Mouse (Mus musculus) MEL (cell line): ENCODE results near the gene Zfp335.

Experiments used
- CHD2 ChIP-seq: IDR thresholded peaks from 2 replicates; pipeline ENCODE4 v1.6.1; 2011; ENCODE audit warnings: low read length, improper control_type of control experiment
- CTCF ChIP-seq, 3 experiments: IDR thresholded peaks in 2 of 3; conservative IDR thresholded peaks in 1 of 3; 2 replicates each; pipeline ENCODE4 v1.5.1; 2011 to 2012; ENCODE audit warnings: low read length in 3 of 3, low read depth in 2 of 3, mild to moderate bottlenecking in 2 of 3, improper control_type of control experiment in 1 of 3, inconsistent platforms in 1 of 3, mixed read lengths in 1 of 3, moderate library complexity in 1 of 3; ENCODE audit not compliant: control insufficient read depth in 1 of 3, insufficient read depth in 1 of 3, poor library complexity in 1 of 3, severe bottlenecking in 1 of 3
- ETS1 ChIP-seq: IDR thresholded peaks from 2 replicates; pipeline ENCODE4 v1.6.1; 2012; ENCODE audit warnings: low read depth, mild to moderate bottlenecking, inconsistent platforms, low read length, improper control_type of control experiment, moderate library complexity
- MAFK ChIP-seq: IDR thresholded peaks from 2 replicates; pipeline ENCODE4 v1.6.1; 2011; ENCODE audit warnings: low read depth, mild to moderate bottlenecking, low read length, improper control_type of control experiment, borderline replicate concordance
- SIN3A ChIP-seq: IDR thresholded peaks from 2 replicates; pipeline ENCODE4 v1.6.1; 2012; ENCODE audit warnings: low read length, improper control_type of control experiment, inconsistent platforms

DNA sequence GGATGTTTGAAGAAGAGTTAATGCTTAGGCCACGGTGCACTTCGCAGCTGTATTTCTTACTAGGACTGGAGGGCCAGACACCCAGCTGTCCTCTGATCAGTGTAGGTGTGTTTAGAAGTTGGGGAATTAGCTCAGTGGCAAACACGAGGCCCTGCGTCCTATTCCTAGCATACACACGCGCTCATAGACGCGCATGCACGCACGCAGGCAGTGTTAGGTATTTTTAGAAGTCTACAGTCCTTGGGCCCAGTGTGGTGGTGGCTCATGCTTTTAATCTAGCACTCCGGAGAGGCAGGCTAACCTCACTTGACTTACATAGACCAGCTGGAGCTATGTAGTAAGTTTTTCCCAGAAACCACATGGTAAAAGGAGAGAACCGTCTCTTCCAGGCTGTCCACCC is 594 bp upstream of the Zfp335 start:
- TF ChIP-seq MAFK (no peak), CTCF (IDR thresholded peaks at IDR 0.05 in 2 of 3, conservative IDR thresholded peaks at IDR 0.05 in 1 of 3; ENCODE audit: control insufficient read depth in 1 of 3, insufficient read depth in 1 of 3, low read depth in 2 of 3, low read length in 3 of 3, poor library complexity in 1 of 3, severe bottlenecking in 1 of 3) (no peak), SIN3A (no peak), CHD2 (no peak), ETS1 (no peak)
